Mouse (Mus musculus): Measurements from ENCODE around the gene Polr3c. TPM values are rescaled to one million over a fixed set of nuclear protein-coding genes. Genes with fewer than 3 reads are reported as not detected.
A peak's percentile ranks its signal among the peaks of the same experiment; 100 is the strongest.
"Not testable (repeated sequence)": the region's sequence is repeated elsewhere in the genome, so short reads cannot be mapped to it uniquely, and the experiment has no call there.

The Polr3c gene
- polyA plus RNA-seq, 1 experiment from 2014 or later = 30.9 TPM

DNA sequence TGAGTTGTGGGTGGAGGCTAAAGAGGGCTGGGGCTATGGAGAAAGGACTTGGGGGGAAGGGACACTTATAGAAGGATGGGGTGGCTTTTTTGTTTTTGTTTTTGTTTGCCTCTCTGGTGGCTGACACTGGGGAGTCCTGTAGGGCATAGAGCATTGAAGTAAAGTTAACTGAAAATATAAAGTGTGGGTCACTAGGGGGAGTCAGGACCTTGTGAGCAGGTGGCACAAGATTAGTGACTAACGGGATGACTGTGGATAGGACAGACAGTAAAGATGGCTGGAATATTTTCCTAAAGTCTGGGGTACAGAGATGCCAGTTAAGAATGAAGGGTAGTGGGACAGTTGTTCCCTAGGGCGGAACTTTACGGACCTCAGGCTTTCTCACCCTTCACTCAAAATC lies 37.1 kb downstream of the Polr3c start:
- no peak overlapping the region for H3K4me2 ChIP-seq
- no peak overlapping the region for H3K9ac ChIP-seq
- ATAC-seq = no peak
- H3K4me3 ChIP-seq = no peak overlapping the region
- H3K36me3 ChIP-seq = no peaks in the 10 kb centered on the region
- H3K27me3 ChIP-seq (replicated peaks) = peaks cover 40% of the 10 kb centered on the region
- H3K9me3 ChIP-seq (replicated peaks) = no peaks in the 10 kb centered on the region
- WGBS (ENCODE audit: insufficient replicate concordance) = 37% methylated on average over 3 of the region's 3 CpGs
- no peak overlapping the region for H3K27ac ChIP-seq
- peaks cover under 1% of the 10 kb centered on the region; the same call in 1 of the 2 replicates for H3K4me1 ChIP-seq

DNA sequence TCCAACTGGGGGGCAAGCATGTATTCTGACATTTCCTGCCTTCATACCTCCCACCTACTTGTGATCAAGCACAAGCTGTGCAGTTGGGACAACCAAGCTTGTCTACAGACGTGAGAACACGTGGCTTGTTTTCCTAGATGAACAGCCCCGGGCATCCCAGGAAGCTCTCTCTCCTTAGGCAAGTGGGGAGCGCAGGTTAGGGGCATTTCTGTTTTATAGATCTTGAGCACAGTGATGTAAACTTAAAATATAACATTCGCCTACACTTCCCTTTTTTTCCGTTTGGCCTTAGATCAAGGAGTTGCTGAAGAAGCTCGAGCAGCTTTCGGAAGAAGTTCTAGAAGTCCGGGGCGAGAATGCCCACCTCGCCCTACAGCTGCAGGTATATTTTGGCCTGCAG lies 38.6 kb downstream of the Polr3c start:
- H3K4me3 ChIP-seq = no peak overlapping the region
- no peaks in the 10 kb centered on the region for H3K9me3 ChIP-seq (replicated peaks)
- WGBS (ENCODE audit: insufficient replicate concordance) = 64% methylated on average over 11 of the region's 11 CpGs
- peaks cover 9% of the 10 kb centered on the region for H3K4me1 ChIP-seq
- H3K36me3 ChIP-seq = no peaks in the 10 kb centered on the region
- peaks cover 55% of the 10 kb centered on the region for H3K27me3 ChIP-seq (replicated peaks)
- no peak overlapping the region for H3K27ac ChIP-seq
- ATAC-seq = no peak
- H3K9ac ChIP-seq = no peak overlapping the region
- no peak overlapping the region for H3K4me2 ChIP-seq

DNA sequence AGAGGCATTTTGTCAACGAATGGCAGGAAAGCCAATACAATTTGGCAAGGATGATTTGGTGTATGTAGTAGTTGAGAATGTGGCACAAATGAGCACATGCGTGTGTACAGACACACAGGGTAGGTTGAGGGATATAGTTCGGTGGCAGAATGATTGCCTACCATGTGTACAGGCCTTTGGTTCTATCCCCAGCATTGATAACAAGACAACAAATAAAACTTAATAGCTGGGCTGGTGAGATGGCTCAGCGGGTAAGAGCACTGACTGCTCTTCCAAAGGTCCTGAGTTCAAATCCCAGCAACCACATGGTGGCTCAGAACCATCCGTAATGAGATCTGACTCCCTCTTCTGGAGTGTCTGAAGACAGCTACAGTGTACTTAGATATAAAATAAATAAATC lies 41.4 kb downstream of the Polr3c start:
- not testable (repeated sequence) for ATAC-seq

DNA sequence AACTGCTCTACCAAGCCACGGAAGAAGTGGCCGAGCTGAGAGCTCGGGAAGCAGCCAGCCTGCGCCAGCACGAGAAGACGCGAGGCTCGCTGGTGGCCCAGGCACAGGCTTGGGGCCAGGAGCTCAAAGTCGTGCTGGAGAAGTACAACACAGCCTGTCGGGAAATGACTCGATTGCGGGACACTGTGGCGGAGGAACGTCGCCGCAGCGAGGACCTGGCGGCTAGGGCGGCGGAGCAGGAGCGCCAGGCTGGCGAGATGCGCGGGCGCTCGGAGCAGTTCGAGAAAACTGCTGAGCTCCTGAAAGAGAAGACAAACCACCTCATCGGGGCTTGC lies 42.6 kb downstream of the Polr3c start:
- H3K4me2 ChIP-seq = peak overlapping the region; percentile 48
- WGBS (ENCODE audit: insufficient replicate concordance) = 13% methylated on average over 28 of the region's 28 CpGs
- peaks cover 82% of the 10 kb centered on the region for H3K27me3 ChIP-seq (replicated peaks)
- H3K36me3 ChIP-seq = no peaks in the 10 kb centered on the region
- H3K9ac ChIP-seq = no peak overlapping the region
- peaks cover 14% of the 10 kb centered on the region for H3K4me1 ChIP-seq
- H3K4me3 ChIP-seq = peak overlapping the region; percentile 8; the same call in 1 of the 2 replicates
- no peak overlapping the region for H3K27ac ChIP-seq
- ATAC-seq = no peak
- H3K9me3 ChIP-seq (replicated peaks) = no peaks in the 10 kb centered on the region

More for the DNA sequence above, 41.4 kb downstream of the Polr3c start:
- H3K4me2 ChIP-seq; H3K9me3 ChIP-seq (replicated peaks); H3K4me1 ChIP-seq; H3K36me3 ChIP-seq; H3K4me3 ChIP-seq; H3K9ac ChIP-seq; H3K27ac ChIP-seq: not testable (repeated sequence)
- 73% methylated on average over 5 of the region's 5 CpGs for WGBS (ENCODE audit: insufficient replicate concordance)
- peaks cover 79% of the 10 kb centered on the region for H3K27me3 ChIP-seq (replicated peaks)

DNA sequence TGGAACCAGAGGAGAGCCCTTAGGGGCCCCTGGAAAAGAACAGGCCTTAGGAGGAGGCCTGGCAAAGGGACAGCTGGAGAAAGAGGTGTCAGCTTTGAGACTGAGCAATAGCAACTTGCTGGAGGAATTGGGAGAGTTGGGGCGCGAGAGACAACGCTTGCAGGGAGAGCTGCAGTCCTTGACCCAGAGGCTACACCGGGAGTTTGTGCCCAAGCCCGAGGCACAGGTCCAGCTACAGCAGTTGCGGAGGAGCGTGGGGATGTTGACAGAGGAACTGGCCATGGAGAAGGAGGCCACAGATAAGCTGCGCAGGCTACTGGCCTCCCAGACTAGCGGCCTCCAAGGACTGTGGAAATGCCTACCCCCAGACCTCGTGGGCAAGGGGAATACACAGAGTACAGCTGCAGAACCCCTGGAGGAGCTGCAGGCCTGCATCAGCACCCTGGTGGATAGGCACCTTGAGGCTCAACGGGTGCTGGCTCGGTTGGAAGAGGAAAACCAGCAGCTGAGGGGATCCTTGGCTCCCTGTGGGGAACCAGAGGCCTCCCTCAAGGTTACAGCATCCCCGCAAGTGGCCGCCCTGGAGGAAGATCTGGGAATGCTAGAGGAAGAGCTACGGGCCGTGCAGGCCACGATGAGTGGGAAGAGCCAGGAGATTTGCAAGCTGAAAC lies 43.1 kb downstream of the Polr3c start:
- H3K27me3 ChIP-seq (replicated peaks) = peaks cover 82% of the 10 kb centered on the region
- no peak overlapping the region for H3K9ac ChIP-seq
- 35% methylated on average over 17 of the region's 17 CpGs for WGBS (ENCODE audit: insufficient replicate concordance)
- no peaks in the 10 kb centered on the region for H3K36me3 ChIP-seq
- H3K27ac ChIP-seq = no peak overlapping the region
- peaks cover 19% of the 10 kb centered on the region for H3K4me1 ChIP-seq
- peak overlapping the region; percentile 48 for H3K4me2 ChIP-seq
- no peaks in the 10 kb centered on the region for H3K9me3 ChIP-seq (replicated peaks)
- H3K4me3 ChIP-seq = peak overlapping the region; percentile 8; the same call in 1 of the 2 replicates
- ATAC-seq = no peak

DNA sequence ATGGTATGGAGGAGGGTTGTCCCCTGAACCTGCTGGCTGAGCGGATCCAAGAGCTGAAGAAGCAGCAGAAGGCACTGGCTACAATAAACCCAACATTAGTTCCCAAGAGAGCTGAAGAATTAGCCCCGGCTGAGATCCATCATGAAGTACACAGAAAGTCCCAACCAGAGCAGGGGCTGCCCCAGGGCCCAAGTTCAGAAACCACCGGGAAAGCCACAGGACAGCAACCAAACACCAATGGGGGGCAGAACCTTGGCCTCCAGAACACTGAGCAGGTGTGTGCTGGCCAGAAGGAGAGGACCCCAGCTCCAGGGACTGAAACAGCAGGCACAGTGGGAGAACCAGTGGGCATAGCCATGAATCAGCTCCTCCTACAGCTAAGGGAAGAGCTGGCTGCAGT lies 43.9 kb downstream of the Polr3c start:
- no peak overlapping the region for H3K9ac ChIP-seq
- ATAC-seq = no peak
- H3K4me2 ChIP-seq = no peak overlapping the region
- H3K9me3 ChIP-seq (replicated peaks) = no peaks in the 10 kb centered on the region
- no peak overlapping the region for H3K4me3 ChIP-seq
- H3K27ac ChIP-seq = no peak overlapping the region
- peaks cover 78% of the 10 kb centered on the region for H3K27me3 ChIP-seq (replicated peaks)
- 63% methylated on average over 3 of the region's 3 CpGs for WGBS (ENCODE audit: insufficient replicate concordance)
- no peaks in the 10 kb centered on the region for H3K36me3 ChIP-seq
- H3K4me1 ChIP-seq = peaks cover 27% of the 10 kb centered on the region

DNA sequence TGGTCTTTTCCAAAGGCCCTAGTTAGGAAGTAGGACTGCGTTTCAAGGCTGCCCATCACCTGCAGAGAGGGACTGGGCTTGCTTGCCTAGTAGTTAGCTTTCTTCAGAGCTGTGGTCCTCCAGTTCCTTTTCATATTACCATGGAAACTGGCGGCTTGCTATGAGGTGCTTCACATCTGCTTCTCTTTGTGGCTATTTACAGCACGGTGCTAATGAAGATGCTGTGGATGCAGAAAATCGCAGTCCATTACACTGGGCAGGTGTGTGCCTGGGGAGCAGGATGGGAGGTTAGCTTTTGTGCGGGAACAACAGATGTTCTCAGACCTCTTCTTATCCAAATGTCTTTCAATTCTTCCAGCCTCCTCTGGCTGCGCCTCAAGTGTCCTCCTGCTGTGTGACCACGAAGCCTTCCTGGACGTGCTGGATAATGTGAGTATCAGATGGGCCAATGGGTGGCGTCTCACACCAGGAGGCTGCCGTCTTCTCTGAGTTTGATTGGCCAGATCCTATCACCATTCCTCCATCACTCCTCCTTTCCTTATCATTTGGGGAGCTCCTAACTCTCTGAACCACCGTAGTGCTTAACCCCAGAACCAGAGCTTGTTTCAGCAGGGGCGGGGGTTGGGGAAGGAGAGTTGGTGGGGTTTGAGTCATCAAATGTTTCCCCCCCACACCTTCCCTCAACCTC lies 47.0 kb downstream of the Polr3c start:
- H3K4me1 ChIP-seq = peaks cover 28% of the 10 kb centered on the region
- no peaks in the 10 kb centered on the region for H3K9me3 ChIP-seq (replicated peaks)
- 26% methylated on average over 12 of the region's 12 CpGs for WGBS (ENCODE audit: insufficient replicate concordance)
- no peak for ATAC-seq
- no peak overlapping the region for H3K4me2 ChIP-seq
- no peaks in the 10 kb centered on the region for H3K36me3 ChIP-seq
- no peak overlapping the region for H3K9ac ChIP-seq
- H3K27ac ChIP-seq = no peak overlapping the region
- no peak overlapping the region for H3K4me3 ChIP-seq
- H3K27me3 ChIP-seq (replicated peaks) = peaks cover 67% of the 10 kb centered on the region

DNA sequence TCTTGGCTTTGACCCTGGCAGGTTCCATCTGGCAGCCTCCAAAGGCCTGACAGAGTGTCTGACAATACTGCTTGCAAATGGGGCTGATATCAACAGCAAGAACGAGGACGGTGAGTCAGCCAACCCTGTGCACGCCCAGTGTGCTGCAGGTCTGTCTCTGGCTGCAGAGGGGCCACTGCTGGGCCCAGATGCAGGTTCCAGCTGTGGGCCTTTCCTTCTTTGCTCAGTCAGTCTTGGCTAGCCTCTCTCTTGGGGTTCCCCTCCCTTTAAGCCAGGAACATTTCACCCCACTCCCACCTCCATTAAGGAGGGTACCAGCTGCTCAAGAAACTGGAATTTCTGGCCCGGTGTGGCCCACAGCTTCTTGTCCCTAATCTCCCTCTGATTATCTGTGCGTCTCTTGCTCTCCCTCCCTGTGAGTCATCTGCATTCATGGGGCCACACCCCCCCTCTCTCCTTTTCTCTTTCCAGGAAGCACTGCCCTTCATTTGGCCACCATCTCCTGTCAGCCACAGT lies 48.2 kb downstream of the Polr3c start:
- peaks cover 55% of the 10 kb centered on the region for H3K27me3 ChIP-seq (replicated peaks)
- no peak overlapping the region for H3K27ac ChIP-seq
- WGBS (ENCODE audit: insufficient replicate concordance) = 9% methylated on average over 5 of the region's 5 CpGs
- H3K4me3 ChIP-seq = no peak overlapping the region
- no peak overlapping the region for H3K4me2 ChIP-seq
- H3K9me3 ChIP-seq (replicated peaks) = no peaks in the 10 kb centered on the region
- no peak overlapping the region for H3K9ac ChIP-seq
- H3K36me3 ChIP-seq = no peaks in the 10 kb centered on the region
- peak; percentile 63 for ATAC-seq
- peaks cover 20% of the 10 kb centered on the region for H3K4me1 ChIP-seq

DNA sequence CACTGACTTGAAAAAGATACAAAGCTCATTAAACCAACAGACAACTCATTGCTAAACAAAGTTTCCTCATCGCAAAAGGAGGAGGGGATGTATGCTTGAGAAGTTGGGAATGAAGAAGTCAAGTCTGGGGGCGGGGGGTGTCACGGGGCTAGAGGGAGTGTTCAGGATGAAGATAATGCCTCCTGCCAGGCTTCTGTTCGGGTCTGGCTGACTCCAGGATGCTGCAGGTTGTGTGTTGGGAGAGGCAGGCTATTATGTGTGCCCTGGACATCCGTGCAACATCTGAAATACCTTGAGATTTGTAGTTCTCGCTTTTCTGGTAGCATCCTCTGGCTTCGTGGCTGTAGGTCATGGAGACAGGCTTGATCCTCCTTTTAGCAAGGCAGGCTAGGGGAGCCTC lies 49.0 kb downstream of the Polr3c start:
- no peaks in the 10 kb centered on the region for H3K9me3 ChIP-seq (replicated peaks)
- ATAC-seq = no peak
- H3K4me3 ChIP-seq = no peak overlapping the region
- peaks cover 20% of the 10 kb centered on the region for H3K4me1 ChIP-seq
- no peaks in the 10 kb centered on the region for H3K36me3 ChIP-seq
- 53% methylated on average over 7 of the region's 7 CpGs for WGBS (ENCODE audit: insufficient replicate concordance)
- H3K9ac ChIP-seq = no peak overlapping the region
- peaks cover 47% of the 10 kb centered on the region for H3K27me3 ChIP-seq (replicated peaks)
- H3K4me2 ChIP-seq = no peak overlapping the region
- no peak overlapping the region for H3K27ac ChIP-seq

DNA sequence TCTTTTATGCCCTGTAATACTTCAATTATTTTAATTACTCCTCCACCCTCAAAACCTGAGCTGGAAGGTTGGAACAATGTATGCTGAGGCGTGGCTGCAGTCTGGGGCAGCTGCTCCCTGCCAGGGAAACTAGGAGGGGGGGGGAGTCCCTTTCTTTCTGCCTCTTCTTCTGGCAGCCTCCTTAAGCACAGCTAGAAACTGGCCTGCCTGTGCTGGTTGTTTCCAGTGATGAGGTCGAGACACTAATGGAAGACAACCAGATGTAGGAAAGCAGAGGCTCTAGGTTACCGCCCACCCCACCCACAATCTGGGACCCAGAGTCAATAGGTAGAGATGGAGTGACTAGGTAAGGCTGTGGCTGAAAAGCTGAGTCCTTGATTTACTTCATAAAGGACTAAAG lies 51.7 kb downstream of the Polr3c start:
- WGBS (ENCODE audit: insufficient replicate concordance) = 70% methylated on average over 3 of the region's 3 CpGs
- Histone ChIP-seq H3K4me3 (no peak overlapping the region), H3K27ac (no peak overlapping the region), H3K4me2 (no peak overlapping the region), H3K27me3 (replicated peaks) (peaks cover 38% of the 10 kb centered on the region), H3K36me3 (no peaks in the 10 kb centered on the region), H3K9me3 (replicated peaks) (no peaks in the 10 kb centered on the region), H3K9ac (no peak overlapping the region), H3K4me1 (peaks cover 22% of the 10 kb centered on the region)
- ATAC-seq = no peak

DNA sequence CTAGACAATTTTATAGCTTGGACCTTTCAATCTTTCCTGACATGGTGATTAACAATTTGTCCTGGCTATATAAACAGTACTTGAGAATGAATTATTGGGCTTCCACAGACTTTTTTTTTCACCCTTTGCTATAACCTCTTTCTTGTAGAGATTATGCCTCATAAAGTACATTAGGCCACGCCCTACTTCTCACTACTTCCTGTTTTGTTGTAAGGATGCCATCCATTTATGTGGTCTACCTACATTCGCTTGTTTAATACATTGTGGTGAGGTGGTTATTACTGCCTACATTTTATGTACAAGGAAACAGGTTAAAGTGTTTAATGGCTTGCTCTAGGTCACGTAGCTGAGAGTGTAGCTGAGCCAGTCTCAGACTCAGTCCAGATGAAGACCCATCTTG lies 52.3 kb downstream of the Polr3c start:
- no peak overlapping the region for H3K27ac ChIP-seq
- no peak overlapping the region for H3K4me2 ChIP-seq
- no peaks in the 10 kb centered on the region for H3K36me3 ChIP-seq
- no peak overlapping the region for H3K4me3 ChIP-seq
- peaks cover 24% of the 10 kb centered on the region for H3K4me1 ChIP-seq
- H3K9me3 ChIP-seq (replicated peaks) = no peaks in the 10 kb centered on the region
- peaks cover 38% of the 10 kb centered on the region for H3K27me3 ChIP-seq (replicated peaks)
- H3K9ac ChIP-seq = no peak overlapping the region
- WGBS (ENCODE audit: insufficient replicate concordance) = 71% methylated on average over 3 of the region's 3 CpGs
- ATAC-seq = no peak

DNA sequence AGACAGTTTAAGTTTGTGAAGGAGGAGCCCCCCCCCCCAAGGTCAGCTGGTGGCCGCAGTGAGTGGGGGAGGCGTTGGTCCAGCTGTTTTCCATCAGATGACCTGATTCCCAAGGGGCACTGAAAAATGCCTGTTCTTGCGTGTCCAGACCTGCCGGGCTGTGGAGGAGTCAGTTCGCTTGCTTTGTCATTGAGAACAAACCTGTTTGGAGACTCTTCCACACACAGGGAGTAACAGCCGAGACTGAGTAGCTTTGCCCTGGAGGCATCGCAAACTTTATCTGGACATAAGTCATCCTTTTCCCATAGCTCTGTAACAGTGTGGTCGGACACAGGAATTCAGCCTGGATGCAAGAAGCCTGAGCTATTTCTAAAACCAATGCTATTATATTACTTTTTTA lies 53.0 kb downstream of the Polr3c start:
- no peak overlapping the region for H3K9ac ChIP-seq
- H3K4me1 ChIP-seq = peaks cover 26% of the 10 kb centered on the region
- 69% methylated on average over 8 of the region's 8 CpGs for WGBS (ENCODE audit: insufficient replicate concordance)
- ATAC-seq = no peak
- H3K27me3 ChIP-seq (replicated peaks) = peaks cover 32% of the 10 kb centered on the region
- H3K27ac ChIP-seq = no peak overlapping the region
- no peaks in the 10 kb centered on the region for H3K9me3 ChIP-seq (replicated peaks)
- no peaks in the 10 kb centered on the region for H3K36me3 ChIP-seq
- no peak overlapping the region for H3K4me3 ChIP-seq
- H3K4me2 ChIP-seq = no peak overlapping the region
